Mouse (Mus musculus): ENCODE data around the gene Spock2.

Spock2 gene

GRCm38 (mm10) chr10:60106146-60106530 lies at the start of gene Spock2:
TSS of gene Spock2 (plus strand) at chr10:60106219.
- peak; percentile 63 for DNase-seq (ENCODE audit: low spot score)

DNA sequence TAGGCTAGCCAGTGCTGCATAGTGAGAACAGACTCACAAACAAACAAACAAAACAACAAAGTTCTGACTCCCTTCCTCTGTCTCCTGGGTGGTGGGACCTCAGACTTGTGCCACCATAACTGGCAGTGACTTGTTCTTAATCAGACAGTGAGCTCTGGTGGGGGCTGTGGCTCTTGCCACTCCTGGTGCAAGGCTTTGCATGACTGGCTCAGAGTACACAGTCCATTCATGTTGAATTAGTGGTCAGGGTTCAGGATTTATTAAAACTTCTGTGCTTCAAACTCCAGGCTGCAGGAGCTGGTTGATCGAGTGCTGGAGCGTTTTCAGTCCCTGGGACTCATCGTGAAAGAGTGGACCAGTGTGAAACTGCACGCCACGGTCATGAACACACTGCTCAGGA lies 43.8 kb upstream of the Spock2 start:
- DNase-seq (ENCODE audit: low spot score), result no peak

- no peak for DNase-seq (ENCODE audit: low spot score)
Measured at GRCm38 (mm10) chr10:60062931-60063330, 43.1 kb upstream of the Spock2 start.

- DNase-seq (ENCODE audit: low spot score), result peak; percentile 29
Measured at GRCm38 (mm10) chr10:60066524-60066923, 39.5 kb upstream of the Spock2 start.

DNA sequence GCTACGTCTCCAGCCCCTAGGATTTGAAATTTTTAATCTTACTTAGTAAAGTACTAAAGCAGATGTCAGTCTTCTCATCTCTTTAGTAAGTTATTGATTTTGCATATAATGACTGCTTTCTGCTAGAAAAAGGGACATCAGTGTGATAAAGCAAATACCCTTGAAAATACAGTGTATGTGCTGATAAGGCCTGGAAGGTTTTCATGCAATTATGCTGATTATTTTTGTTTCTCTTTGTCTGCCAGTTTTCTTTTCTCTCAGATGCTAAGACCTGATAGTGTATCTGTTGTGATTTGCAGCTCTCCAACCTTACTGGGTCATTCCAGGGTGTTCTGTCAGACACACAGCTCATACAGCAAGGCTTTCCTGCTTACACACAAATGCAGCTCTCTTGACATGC lies 30.9 kb upstream of the Spock2 start:
- DNase-seq (ENCODE audit: low spot score), result no peak

DNA sequence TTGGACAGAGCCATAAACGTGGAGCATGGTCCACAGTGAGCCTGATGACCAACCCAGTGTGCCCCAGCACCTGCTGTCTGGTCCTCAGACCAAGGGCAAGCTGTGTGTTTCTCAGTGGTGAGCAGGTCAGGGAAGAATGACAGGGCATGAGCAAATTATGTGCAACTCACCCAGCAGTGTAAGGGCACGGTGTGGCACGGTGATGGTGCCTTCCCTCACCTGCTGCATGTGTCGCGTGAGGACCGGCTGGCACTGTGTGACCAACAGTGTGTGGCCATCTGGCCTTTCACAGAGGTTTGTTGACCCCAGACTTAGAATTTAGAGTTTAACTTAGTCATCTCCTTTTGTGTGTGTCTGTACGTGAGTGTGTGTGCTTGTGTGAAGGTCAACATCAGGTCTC lies 28.8 kb upstream of the Spock2 start:
- no peak for DNase-seq (ENCODE audit: low spot score)

DNA sequence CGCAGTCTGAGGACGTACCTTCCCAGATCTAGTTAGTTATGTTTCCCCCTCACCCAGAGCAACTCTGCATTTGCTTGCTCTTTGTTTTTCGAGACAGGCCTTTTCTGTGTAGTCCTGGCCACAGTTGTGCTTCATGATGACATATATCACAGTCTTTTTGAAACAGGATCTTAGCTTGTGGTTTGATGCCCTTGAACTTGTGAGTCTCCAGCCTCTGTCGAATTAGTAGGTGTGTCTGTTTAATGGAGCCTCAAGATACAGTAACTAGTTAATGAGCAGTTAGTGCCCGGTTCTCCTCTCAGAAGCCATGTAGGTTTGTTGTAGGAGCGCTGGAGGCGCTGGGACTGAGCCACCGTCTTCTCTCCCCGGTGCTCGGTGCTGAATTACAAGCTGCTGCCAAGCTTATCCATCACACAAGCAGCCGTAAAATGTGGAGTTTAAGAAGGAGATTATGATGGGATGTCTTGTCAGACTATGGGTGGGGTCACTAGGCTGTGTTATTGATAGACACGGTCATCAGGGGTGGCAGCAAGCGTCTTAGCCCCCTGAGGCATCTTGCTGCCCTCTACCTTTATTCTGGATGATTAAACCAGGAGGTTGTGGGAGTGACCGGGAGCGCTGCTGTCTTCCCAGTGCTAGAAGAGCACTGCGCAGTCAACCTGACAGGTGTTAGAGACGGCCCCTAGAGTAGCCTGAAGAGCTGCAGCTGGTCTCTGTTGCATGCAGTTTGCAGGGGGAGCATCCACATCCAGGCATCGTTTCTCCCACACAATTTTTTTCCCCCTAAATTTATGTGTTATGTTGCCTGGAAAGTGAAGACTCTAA lies 28.1 kb upstream of the Spock2 start:
- DNase-seq (ENCODE audit: low spot score), result no peak

DNA sequence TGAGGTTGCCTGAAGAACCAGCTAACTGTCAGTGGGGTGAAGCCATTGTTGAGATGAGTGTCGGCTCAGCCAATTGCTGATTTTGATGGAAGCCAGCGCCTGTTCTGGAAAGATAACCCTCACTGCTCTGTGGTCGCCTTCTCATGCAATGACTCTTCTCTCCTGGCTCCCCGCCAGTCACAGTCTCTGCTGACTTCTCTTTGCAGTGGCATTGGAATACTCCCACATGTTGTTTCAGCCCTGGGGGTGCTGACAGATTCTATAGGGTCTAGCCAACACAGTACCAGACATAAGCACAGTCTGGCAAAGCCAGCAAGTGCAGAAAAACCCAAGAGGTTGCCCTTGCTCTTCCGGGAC lies 27.5 kb upstream of the Spock2 start:
- no peak for DNase-seq (ENCODE audit: low spot score)

GRCm38 (mm10) chr10:60080171-60080570 lies 25.8 kb upstream of the Spock2 start:
- no peak for DNase-seq (ENCODE audit: low spot score)

DNA sequence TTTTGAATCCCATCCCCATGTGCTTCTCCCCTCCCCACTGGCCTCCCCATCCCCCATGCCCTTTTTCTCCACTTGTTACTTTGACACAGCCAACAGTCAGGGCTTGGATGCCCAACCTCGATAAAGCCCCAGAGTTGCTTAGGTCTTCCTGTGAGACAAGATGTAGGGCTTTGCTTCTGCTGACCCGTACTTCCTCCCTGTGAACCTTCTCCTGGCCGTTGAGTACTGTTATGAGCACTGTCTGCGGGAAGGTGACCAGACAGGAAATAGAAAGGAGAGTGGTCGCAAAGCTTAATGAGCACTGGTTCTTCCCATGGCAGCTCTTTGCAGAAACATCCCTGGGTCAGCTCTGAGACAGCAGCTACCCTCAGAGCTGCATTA lies 25.4 kb upstream of the Spock2 start:
- DNase-seq (ENCODE audit: low spot score), result no peak

- DNase-seq (ENCODE audit: low spot score), result no peak
Measured at GRCm38 (mm10) chr10:60080982-60081825, 24.8 kb upstream of the Spock2 start.

GRCm38 (mm10) chr10:60081905-60082304 lies 24.1 kb upstream of the Spock2 start:
- DNase-seq (ENCODE audit: low spot score), result peak; percentile 47

DNA sequence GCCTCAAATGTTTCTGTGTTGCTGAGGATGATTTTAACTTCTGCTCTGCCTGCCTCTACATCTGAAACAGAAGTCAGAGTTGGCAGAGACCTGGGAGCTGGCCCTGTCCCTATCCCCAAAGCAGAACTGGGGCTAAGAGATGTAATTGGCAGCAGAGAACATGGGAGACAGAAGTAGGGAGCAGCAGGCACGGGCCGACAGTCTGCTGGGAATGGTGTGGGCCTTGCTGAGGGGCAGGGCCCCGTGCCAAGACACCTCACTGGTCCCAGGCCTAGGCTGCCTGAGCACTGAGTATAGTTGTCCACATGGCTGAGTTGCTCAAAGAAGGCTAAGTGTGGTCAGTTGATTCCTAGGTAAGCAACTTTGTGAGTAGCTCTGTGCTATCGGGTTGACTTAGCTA lies 22.0 kb upstream of the Spock2 start:
- no peak for DNase-seq (ENCODE audit: low spot score)

- no peak for DNase-seq (ENCODE audit: low spot score)
Measured at GRCm38 (mm10) chr10:60092311-60092710, 13.7 kb upstream of the Spock2 start.

DNA sequence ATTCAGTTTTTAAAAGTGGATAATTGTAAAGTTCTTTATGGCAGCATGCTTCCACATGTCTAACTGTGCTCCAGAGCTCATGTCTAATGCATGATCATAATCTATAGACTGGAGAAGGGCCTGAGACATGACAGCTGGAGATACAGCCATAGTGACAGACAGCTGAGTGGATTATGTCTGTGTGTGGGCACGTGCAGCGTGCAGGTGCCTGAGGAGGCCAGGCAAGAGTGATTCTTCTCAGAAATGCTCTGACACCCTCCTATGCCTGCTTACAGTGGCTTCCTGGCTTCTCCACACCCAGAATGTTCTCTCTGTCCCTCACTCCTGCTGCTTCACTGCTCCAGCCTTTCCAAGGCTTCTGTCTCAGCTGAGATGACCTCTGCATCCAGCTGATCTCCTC lies 12.3 kb upstream of the Spock2 start:
- no peak for DNase-seq (ENCODE audit: low spot score)

DNA sequence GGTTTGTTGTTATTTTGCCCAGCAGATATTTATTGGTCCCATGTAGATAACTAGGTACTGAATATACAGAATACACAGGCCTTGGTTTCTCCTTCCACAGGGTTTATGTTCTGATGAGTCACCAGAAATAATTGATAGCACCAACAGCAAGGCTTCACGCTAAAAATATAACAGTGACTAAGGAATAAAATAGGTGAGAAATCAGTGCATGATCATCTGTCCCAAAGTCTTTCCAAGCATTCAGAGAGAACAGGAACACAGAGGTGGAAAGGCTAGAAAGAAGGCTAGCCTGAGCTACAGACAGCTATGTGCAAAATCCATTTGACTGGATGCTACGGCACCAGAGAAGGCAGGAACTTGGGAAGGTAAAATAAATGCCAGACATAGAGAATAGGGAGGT lies 10.5 kb upstream of the Spock2 start:
- DNase-seq (ENCODE audit: low spot score), result no peak

- DNase-seq (ENCODE audit: low spot score), result no peak
Measured at GRCm38 (mm10) chr10:60096302-60096701, 9.7 kb upstream of the Spock2 start.

DNA sequence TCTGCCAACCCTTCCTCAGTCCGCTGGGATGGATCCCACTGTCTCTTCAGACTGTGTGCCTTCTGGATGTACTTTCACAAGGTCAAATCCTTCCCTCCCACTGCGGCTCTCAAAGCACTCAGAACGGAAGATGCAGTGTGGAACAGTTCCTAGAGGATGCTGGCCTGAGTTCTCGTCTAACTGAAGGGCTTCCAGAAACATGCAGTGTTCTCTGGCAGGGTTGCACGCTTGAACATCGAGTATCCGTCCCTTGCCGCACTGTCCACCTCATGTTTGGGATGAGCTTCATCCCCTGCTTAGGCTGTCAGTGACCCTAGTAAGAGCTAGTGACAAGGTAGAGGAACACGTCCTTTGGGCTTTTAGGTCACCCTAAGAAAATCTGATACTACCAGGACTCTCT lies 8.9 kb upstream of the Spock2 start:
- DNase-seq (ENCODE audit: low spot score), result no peak

DNA sequence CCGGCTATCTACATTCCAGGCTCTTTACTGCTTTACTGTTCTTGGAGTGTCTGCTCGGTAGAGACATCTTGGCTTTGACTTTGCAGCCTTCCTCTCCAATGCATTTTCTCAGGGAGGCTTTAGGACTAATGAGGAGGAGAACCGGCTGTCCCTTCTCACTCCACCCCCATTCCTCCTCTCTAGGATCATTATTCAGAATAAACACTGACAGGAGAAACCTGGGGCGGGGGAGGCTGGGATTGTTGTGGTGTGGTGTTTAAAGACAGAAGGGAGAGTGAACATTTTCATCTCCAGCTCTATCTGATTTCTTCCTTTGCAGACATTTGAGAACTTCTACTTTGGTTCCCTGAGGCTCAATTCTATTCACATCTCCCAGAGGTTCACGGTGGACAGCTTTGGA lies 8.2 kb upstream of the Spock2 start:
- no peak for DNase-seq (ENCODE audit: low spot score)

- no peak for DNase-seq (ENCODE audit: low spot score)
Measured at GRCm38 (mm10) chr10:60105391-60106145, 451 bp upstream of the Spock2 start.

DNA sequence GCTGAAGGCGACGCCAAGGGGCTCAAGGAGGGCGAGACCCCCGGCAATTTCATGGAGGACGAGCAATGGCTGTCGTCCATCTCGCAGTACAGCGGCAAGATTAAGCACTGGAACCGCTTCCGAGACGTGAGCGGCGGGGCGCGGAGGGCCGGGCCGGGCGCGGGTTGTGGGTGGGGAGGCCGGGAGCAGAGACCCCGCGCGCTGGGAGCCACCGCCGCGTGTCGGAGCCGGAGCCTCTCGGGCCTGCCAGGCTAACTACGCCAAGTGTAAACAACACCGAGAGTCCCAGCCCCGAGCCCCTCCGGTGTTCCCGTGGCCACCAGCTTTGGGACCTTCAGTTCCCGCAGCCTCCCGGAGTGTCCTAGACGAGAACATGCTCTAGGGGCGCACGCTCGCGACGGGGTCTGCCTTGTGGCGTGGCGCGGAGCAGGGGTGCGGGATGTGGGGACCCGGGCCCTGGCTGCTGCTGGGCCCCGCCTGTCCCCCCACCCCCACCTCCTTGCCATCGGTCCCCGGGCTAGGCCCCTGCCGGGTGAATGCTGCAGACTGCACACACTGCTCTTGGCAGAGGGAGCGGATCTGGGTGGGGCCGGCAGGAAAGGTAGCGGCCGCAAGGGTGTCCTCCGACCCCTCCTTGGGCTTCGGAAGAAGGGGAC lies 640 bp downstream of the Spock2 start:
- no peak for DNase-seq (ENCODE audit: low spot score)

DNA sequence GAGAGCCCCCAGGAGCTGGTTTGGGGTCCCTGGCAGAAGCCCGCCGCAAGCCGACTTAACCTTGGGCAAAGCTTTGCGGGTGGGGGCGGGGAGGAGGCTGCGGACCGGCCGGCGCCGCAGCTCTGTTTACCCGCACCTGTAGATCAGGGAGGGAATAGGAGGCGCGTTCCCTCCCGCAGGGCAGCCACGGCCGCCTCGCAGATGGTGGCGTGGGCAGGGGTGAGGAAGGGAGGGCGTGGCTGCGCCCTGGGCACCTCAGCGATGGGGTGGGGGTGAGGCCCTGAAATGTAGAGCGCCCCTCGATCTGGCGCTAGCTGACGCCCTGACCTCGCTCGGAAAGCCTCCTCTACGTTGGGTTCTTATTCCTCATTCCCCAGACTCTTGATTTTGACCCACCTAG lies 1.4 kb downstream of the Spock2 start:
- DNase-seq (ENCODE audit: low spot score), result no peak
